Mouse (Mus musculus) left cerebral cortex, postnatal 14 days (tissue): ENCODE results near the gene Tk2. TPM values are rescaled to one million over a fixed set of nuclear protein-coding genes. Genes with fewer than 3 reads are reported as not detected.

Experiments used
- DNase-seq, 2 experiments: peaks; one replicate each; pipeline ENCODE4 v3.0.0; 2021 to 2022; ENCODE audit warnings: low spot score in 2 of 2, mixed read lengths in 1 of 2
- intact Hi-C: fragments of 180-260 bp; cut with DNase I; formaldehyde crosslinking; loops from one replicate; pipeline ENCODE4 v1.15.1; 2025
- total RNA-seq, 2 experiments: library from RNA; stranded (reverse); gene quantifications; 2 replicates each; pipeline ENCODE4 v1.2.3; 2021

Gene Tk2
- total RNA-seq, 2 experiments from 2014 or later, result 37.3 to 39.9 TPM

GRCm38 (mm10) chr8:104232919-104233318, 15.4 kb downstream of the Tk2 start:
- intact Hi-C loops, result no loop called here
- DNase-seq, result no peak

- intact Hi-C loops, result no loop called here
- no peak for DNase-seq
Observed at GRCm38 (mm10) chr8:104232039-104232438, 16.3 kb downstream of the Tk2 start.

GRCm38 (mm10) chr8:104230377-104230776, 18.0 kb downstream of the Tk2 start:
- intact Hi-C loops, result no loop called here
- DNase-seq, result no peak

GRCm38 (mm10) chr8:104227048-104227447, 21.3 kb downstream of the Tk2 start:
- intact Hi-C loops, result no loop called here
- DNase-seq, result no peak

GRCm38 (mm10) chr8:104219806-104220205, 28.6 kb downstream of the Tk2 start:
- intact Hi-C loops, result loop anchor here (1.0 to 2.0 kb wide), 2 partner anchors 74 to 121 kb away; no protein-coding TSS in a partner anchor
- DNase-seq, result peak; percentile 81 to 85

DNA sequence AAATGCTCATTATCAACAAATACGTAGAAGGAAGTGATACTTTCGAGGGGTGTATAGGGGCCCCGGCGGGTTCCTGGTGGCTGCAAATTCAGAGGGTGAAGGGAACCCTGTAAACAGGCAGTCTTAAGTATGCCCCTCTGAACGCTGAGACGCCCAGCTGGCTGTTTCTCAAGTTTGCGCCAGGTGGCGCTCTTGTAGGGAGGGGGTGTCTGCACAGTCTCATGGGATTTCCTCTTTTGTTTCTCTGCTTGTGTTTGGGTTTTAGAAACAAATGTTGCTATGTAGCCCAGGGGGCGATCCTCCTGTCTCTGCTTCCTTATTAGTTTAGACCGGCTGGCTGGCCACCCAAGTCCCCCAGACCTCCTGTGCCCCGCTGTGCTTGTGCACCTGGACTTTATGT, 29.3 kb downstream of the Tk2 start:
- peak; percentile 35 to 42 for DNase-seq
- intact Hi-C loops, result loop anchor here (1.0 to 2.0 kb wide), 2 partner anchors 73 to 120 kb away; no protein-coding TSS in a partner anchor

DNA sequence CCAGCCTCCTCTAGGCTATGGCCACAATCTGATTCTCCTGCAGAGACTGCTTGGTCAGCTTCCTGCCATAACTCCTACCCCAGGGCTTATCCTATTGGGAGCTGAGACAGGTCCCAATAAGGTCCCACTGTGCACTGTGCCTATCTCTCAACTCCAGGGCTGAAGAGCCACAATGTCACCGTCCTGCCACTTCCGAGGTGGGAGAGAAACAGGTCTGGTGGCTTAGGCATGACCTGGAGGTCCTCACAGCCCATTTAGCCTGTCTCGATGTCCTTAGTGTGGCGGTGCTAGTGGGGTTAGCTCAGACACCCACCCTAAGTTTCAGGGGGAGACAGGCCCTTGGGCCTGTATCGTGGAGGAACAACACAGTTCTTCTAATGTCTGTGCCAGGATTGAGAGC, 30.8 kb downstream of the Tk2 start:
- DNase-seq, result no peak
- intact Hi-C loops, result no loop called here

DNA sequence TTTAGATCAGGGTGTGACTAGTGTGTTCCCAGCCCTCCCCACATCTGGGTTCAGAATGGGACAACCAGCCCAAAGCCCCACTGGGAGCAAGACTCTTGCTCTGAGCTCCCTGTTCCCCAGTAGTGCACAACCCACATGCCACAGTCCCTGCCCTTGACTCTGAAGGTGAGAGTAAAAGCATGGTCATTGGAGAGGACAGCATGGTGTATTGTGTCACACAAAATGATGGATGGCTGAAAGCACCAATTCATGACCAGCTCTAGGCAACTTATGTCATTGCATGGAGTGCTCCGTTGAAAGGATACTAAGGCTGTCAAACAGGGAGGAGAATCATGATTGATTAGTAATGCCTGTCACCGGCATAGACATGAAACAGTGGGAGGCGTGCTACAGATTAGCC, 43.1 kb downstream of the Tk2 start:
- intact Hi-C loops, result no loop called here
- no peak for DNase-seq

DNA sequence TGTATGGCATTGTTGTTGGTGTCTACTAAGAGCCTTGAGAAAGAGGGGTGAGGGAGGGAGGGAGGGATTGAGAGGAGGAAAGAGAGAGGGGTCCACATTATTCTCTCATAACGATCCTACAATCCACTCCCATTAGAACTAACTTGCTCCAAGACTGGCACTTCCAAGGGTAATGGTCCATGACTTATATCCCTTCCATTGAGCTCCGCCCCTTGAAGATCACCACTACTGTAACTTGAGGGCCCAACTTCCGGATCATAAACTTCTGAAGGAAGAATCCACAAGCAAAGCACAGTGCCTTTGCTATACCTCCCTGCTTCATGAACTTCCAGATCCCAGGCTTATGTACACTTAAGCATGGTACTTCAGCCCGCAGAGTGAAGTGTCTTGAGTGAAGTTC, 46.0 kb downstream of the Tk2 start:
- intact Hi-C loops, result no loop called here
- DNase-seq, result no peak

DNA sequence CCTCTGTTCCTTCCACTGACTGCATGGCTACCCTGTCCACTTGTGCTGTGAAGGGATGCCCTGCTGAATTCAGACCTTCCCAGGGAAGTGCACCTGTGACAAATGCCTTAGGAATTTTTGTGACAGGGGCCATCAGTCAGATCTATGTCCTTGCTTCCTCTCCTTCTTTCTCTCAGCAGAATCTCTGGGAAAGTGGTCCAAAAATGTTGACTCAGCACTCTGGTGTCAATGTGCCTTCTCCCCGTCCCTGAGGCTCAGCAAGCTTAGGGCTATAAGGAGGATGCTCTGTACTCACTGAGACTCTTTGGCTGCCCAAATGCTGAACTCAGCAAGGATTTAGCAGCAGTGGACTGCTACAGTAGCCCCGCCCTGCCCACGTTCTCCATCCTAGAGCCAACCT, 46.7 kb downstream of the Tk2 start:
- intact Hi-C loops, result no loop called here
- no peak for DNase-seq

DNA sequence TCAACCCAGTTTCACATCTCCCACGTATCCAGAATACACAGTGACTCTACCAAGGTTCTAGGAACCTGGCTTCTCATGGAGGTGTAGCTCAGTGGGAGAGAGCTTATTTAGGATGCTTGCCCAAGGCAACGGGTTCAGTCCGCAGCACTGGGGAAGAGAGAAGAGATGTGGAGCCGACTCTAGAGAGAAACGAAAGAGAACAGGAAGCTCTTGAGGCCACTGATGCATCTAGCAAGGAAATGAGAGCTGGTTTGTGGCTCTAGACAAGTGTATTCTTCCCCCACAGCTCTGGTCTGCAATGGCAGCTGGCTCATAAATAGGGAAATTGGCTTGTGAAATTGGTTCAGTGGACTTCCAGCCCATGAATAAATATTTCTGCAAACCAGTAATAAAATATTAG, 48.6 kb downstream of the Tk2 start:
- DNase-seq, result no peak
- intact Hi-C loops, result no loop called here

GRCm38 (mm10) chr8:104191496-104191895, 56.9 kb downstream of the Tk2 start:
- intact Hi-C loops, result no loop called here
- no peak for DNase-seq

GRCm38 (mm10) chr8:104190777-104191468, 57.4 kb downstream of the Tk2 start:
- intact Hi-C loops, result no loop called here
- DNase-seq, result no peak

- DNase-seq, result no peak
- intact Hi-C loops, result no loop called here
Observed at GRCm38 (mm10) chr8:104188459-104188858, 59.9 kb downstream of the Tk2 start.

- intact Hi-C loops, result no loop called here
- DNase-seq, result no peak
Observed at GRCm38 (mm10) chr8:104187622-104188021, 60.7 kb downstream of the Tk2 start.

- intact Hi-C loops, result no loop called here
- no peak for DNase-seq
Observed at GRCm38 (mm10) chr8:104186827-104187226, 61.5 kb downstream of the Tk2 start.

DNA sequence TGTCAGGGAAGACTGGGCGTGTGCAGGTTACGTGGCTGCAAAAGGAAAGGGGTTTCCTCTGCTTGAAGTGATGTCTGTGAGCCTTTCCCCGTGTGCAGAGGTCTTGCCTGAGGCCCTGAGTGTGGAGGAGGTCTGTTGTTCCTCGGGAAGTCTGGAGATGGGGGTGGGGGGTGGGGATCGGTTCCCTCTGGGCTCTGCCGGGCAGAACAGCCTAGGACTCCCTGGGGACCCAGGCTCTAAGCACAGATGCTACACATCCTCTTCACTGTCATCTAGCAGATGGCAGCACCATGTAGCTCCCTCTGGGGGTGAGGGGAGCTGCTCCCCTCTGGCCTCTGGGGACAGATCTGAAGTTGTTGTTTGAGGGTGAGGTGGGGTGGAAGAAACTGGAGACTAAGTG, 63.5 kb downstream of the Tk2 start:
- no peak for DNase-seq
- intact Hi-C loops, result no loop called here

GRCm38 (mm10) chr8:104177054-104177453, 71.3 kb downstream of the Tk2 start:
- DNase-seq, result peak; percentile 19 to 36
- intact Hi-C loops, result no loop called here
